Mouse (Mus musculus): ENCODE measurements at regions not wholly inside any gene's neighbourhood (a gene's known extent, or its start where the extent isn't known, plus 50 kb on each side); places are given as distances from the start of the nearest gene placed in this dataset.
A peak's percentile ranks its signal among the peaks of the same experiment; 100 is the strongest.

GRCm38 (mm10) chr6:55781146-55781545, 55.5 kb upstream of the Itprid1 start:
- DNase-seq (ENCODE audit: low read depth, low spot score), result peak; percentile 47

DNA sequence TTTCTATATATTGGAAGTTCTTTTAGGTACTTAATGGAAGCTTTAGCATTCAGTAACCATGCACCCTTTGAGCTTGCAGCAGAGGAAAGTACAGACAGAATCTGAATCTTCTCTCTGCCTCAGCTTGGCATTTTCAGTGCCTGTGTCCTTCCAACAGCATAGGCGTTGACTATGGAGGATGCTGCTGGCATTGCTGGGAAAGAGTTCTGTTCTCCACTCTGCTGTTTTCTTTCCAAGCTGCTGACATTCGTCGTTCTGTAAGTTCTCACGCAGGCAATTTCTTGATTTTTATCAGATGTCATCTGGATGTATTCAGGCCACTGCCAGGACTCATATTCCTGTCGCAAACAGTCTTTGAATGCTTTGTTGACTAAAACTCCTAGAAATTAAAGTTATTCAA, 61.2 kb upstream of the Itprid1 start:
- DNase-seq (ENCODE audit: low read depth, low spot score), result no peak

GRCm38 (mm10) chr6:55770341-55770740, 66.4 kb upstream of the Itprid1 start:
- DNase-seq (ENCODE audit: low read depth, low spot score), result no peak

GRCm38 (mm10) chr6:55755491-55755890, 74.4 kb upstream of the Neurod6 start:
- no peak for DNase-seq (ENCODE audit: low read depth, low spot score)

- no peak for DNase-seq (ENCODE audit: low read depth, low spot score)
Measured at GRCm38 (mm10) chr6:55750831-55751230, 69.8 kb upstream of the Neurod6 start.

- DNase-seq (ENCODE audit: low read depth, low spot score), result no peak
Measured at GRCm38 (mm10) chr6:55745859-55746151, 64.7 kb upstream of the Neurod6 start.

GRCm38 (mm10) chr6:55745105-55745858, 64.2 kb upstream of the Neurod6 start:
- DNase-seq (ENCODE audit: low read depth, low spot score), result no peak

DNA sequence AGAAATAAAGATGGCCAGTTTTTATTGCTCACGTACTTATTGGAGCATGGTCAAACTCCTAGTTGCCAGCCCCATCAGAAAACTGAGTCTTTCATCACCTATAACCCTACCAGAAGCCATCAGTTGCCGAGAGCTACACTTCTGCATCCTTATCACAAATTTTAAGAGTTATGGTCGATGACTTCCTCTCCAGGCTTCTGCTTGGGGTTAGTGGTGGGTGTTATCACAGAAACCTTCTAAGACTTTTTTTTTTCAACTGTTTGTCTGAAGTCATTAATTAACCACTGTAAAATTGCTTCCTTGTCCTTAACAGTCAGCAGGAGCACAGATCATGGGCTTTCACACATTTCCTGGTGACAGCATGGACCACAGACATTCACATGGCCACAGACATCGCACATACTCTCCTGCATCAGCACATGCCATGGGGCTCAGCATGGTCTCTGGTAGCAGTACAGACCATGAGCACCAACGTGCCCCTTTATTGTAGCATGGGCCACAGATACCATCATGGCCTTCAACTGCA, 50.3 kb upstream of the Neurod6 start:
- no peak for DNase-seq (ENCODE audit: low read depth, low spot score)

Data from R1 (cell line).